Comparison of ENCODE assay signal across 23 mouse cellular contexts in genomic region chr9:120444642-120445041, GRCm38 (mm10). TPM values are rescaled to one million over a fixed set of nuclear protein-coding genes. Genes with fewer than 3 reads are reported as not detected.
DNase-seq lines count a peak whose midpoint lies in the region; ATAC-seq and TF ChIP-seq lines count a peak whose summit lies in the region.
"Had no signal": no experiment of that assay in that cellular context is flagged by ENCODE, and none has a peak within 500 bp of the region (broad histone marks: within the 10 kb centered on the region; RNA-seq: fewer than 3 reads in every experiment).

No protein-coding gene starts in this region.

- no peaks in the 10 kb centered on the region for H3K27me3 ChIP-seq in forebrain, embryonic 11.5 days (ENCODE audit: control insufficient read depth, insufficient read depth, low read length)
- H3K27me3 ChIP-seq in forebrain, postnatal 0 days (ENCODE audit: insufficient read depth, low read length), result no peaks in the 10 kb centered on the region
- H3K27me3 ChIP-seq: heart, embryonic 12.5 days; hindbrain, embryonic 15.5 days; kidney, embryonic 15.5 days; lung, embryonic 15.5 days; neural tube, embryonic 13.5 days had no signal

- no peak overlapping the region for H3K9ac ChIP-seq in forebrain, embryonic 11.5 days (ENCODE audit: low read length)
- no peak overlapping the region for H3K9ac ChIP-seq in forebrain, postnatal 0 days
- H3K9ac ChIP-seq: embryonic facial prominence, embryonic 13.5 days; heart, embryonic 12.5 days; hindbrain, embryonic 15.5 days; kidney, embryonic 15.5 days; liver, embryonic 14.5 days; lung, embryonic 15.5 days; neural tube, embryonic 13.5 days had no signal

- no peak for DNase-seq in left cerebral cortex, adult 2 months (ENCODE audit: extremely low spot score in 1 of 2, low spot score in 2 of 2)
- DNase-seq in left cerebral cortex, postnatal 36 days (ENCODE audit: low spot score in 2 of 2), result no peak
- DNase-seq in forebrain, embryonic 11.5 days (ENCODE audit: low spot score), result no peak
- peak; percentile 68 for DNase-seq in forebrain, postnatal 0 days
- peak; percentile 48 for DNase-seq in telencephalon, adult 2 months (ENCODE audit: low read depth, low spot score)
- DNase-seq in cerebellum, adult 9-11 months, result no peak
- DNase-seq in embryo, embryonic 11 days, result no peak
- DNase-seq: adrenal gland, postnatal 25 days; B cell, adult 2 months; cerebellum, adult 8-10 months; gastrocnemius, adult 2 months; heart, adult 11 months; heart, postnatal 14 days; lung, postnatal 4 days; right cerebral cortex, adult 18-20 months had no signal

- peak overlapping the region; percentile 45 for H3K27ac ChIP-seq in left cerebral cortex, adult 2 months
- peak overlapping the region; percentile 48; the same call in 1 of the 2 replicates for H3K27ac ChIP-seq in forebrain, embryonic 11.5 days (ENCODE audit: low read depth, low read length)
- peak overlapping the region; percentile 69; the same call in 1 of the 2 replicates for H3K27ac ChIP-seq in forebrain, postnatal 0 days (ENCODE audit: low read depth, low read length)
- H3K27ac ChIP-seq: embryonic facial prominence, embryonic 13.5 days; gastrocnemius, adult 2 months; hindbrain, embryonic 15.5 days; kidney, embryonic 15.5 days; liver, embryonic 14.5 days; lung, embryonic 15.5 days; neural tube, embryonic 13.5 days had no signal

- no peak overlapping the region for H3K4me3 ChIP-seq in left cerebral cortex, adult 2 months
- no peak overlapping the region for H3K4me3 ChIP-seq in forebrain, embryonic 11.5 days (ENCODE audit: low read depth, low read length)
- H3K4me3 ChIP-seq in forebrain, postnatal 0 days (ENCODE audit: low read depth, low read length), result no peak overlapping the region
- H3K4me3 ChIP-seq: embryonic facial prominence, embryonic 13.5 days; gastrocnemius, adult 2 months; heart, embryonic 12.5 days; hindbrain, embryonic 15.5 days; kidney, embryonic 15.5 days; lung, embryonic 15.5 days; neural tube, embryonic 13.5 days had no signal

- H3K4me2 ChIP-seq in forebrain, embryonic 11.5 days (ENCODE audit: low read depth, low read length, severe bottlenecking), result no peak overlapping the region
- H3K4me2 ChIP-seq in forebrain, postnatal 0 days (ENCODE audit: low read depth), result no peak overlapping the region
- H3K4me2 ChIP-seq: embryonic facial prominence, embryonic 13.5 days; heart, embryonic 12.5 days; hindbrain, embryonic 15.5 days; kidney, embryonic 15.5 days; lung, embryonic 15.5 days; neural tube, embryonic 13.5 days had no signal

- intact Hi-C loops in left cerebral cortex, adult 2 months (cut with DNase I), result no loop called here
- intact Hi-C loops in left cerebral cortex, postnatal 36 days (cut with DNase I), result no loop called here

- peak; percentile 36; the same call in 1 of the 2 replicates for ATAC-seq in forebrain, embryonic 11.5 days (replicated peaks; ENCODE audit: low FRiP score)
- ATAC-seq in forebrain, postnatal 0 days, result peak; percentile 94
- ATAC-seq: intestine, postnatal 0 days had no signal

- 72% methylated on average over 9 of the region's 9 CpGs for WGBS in forebrain, embryonic 11.5 days
- WGBS in forebrain, postnatal 0 days, result 14% methylated on average over 9 of the region's 9 CpGs

- H3K36me3 ChIP-seq in forebrain, embryonic 11.5 days (ENCODE audit: control insufficient read depth, insufficient read depth, low read length), result no peaks in the 10 kb centered on the region
- no peaks in the 10 kb centered on the region for H3K36me3 ChIP-seq in forebrain, postnatal 0 days (ENCODE audit: insufficient read depth)
- H3K36me3 ChIP-seq: embryonic facial prominence, embryonic 13.5 days; heart, embryonic 12.5 days; hindbrain, embryonic 15.5 days; kidney, embryonic 15.5 days; lung, embryonic 15.5 days; neural tube, embryonic 13.5 days had no signal

- no peaks in the 10 kb centered on the region; the same call in 1 of the 2 replicates for H3K9me3 ChIP-seq in forebrain, embryonic 11.5 days (ENCODE audit: control insufficient read depth, low read length)
- no peaks in the 10 kb centered on the region for H3K9me3 ChIP-seq in forebrain, postnatal 0 days (ENCODE audit: low read length)
- H3K9me3 ChIP-seq: embryonic facial prominence, embryonic 13.5 days; heart, embryonic 12.5 days; hindbrain, embryonic 15.5 days; kidney, embryonic 15.5 days; lung, embryonic 15.5 days; neural tube, embryonic 13.5 days had no signal

- H3K4me1 ChIP-seq in forebrain, embryonic 11.5 days (replicated peaks; ENCODE audit: control insufficient read depth, insufficient read depth, low read length), result no peaks in the 10 kb centered on the region; the same call in 1 of the 2 replicates
- H3K4me1 ChIP-seq in forebrain, postnatal 0 days (ENCODE audit: insufficient read depth), result no peaks in the 10 kb centered on the region
- H3K4me1 ChIP-seq: heart, embryonic 12.5 days; hindbrain, embryonic 15.5 days; kidney, embryonic 15.5 days; lung, embryonic 15.5 days; neural tube, embryonic 13.5 days had no signal

- TF ChIP-seq CTCF in left cerebral cortex, adult 2 months (IDR thresholded peaks at IDR 0.05), result no peak
- TF ChIP-seq CTCF in forebrain, postnatal 0 days (IDR thresholded peaks at IDR 0.05; ENCODE audit: low read depth), result no peak

RNA-seq across cellular contexts. Expression of gene Eif1b, which starts 47.4 kb away (rescaled TPM):
- total RNA-seq in left cerebral cortex, adult 2 months (2021), result 100 to 1,000 TPM; 159 to 176 TPM
- total RNA-seq in left cerebral cortex, postnatal 36 days (2021), result 100 to 1,000 TPM; 149 to 162 TPM
- 332 and 346 TPM in 2 replicates for polyA plus RNA-seq in forebrain, embryonic 11.5 days (2014; fragmentation: Nextera tagmentation; extraction: Ambion mirVana)
- 128 and 168 TPM in 2 replicates for total RNA-seq in forebrain, postnatal 0 days (2014; rRNA removed)
- 507 and 639 TPM in 2 replicates for polyA plus RNA-seq in forebrain, postnatal 0 days (2015; fragmentation: Nextera tagmentation; extraction: Ambion mirVana)

Comparison
In these comparisons a context has a peak if more than half of its experiments do, and no peak if none do; other contexts are left out.
1. DNase-seq: peak in forebrain, postnatal 0 days (single experiment) and telencephalon, adult 2 months (single experiment); none in left cerebral cortex, adult 2 months (0 of 2), left cerebral cortex, postnatal 36 days (0 of 2), forebrain, embryonic 11.5 days (single experiment), cerebellum, adult 9-11 months (single experiment) and embryo, embryonic 11 days (single experiment).
2. Peak in every context shown above with its lines, with median percentiles within 50 percentile points of each other: H3K27ac ChIP-seq.